Mouse (Mus musculus): Measurements from ENCODE around the gene Pex26. TPM values are rescaled to one million over a fixed set of nuclear protein-coding genes. Genes with fewer than 3 reads are reported as not detected.

Gene Pex26
- polyA plus RNA-seq (2015; fragmentation: Nextera tagmentation; extraction: Ambion mirVana) = 13.5 and 15.6 TPM in 2 replicates

GRCm38 (mm10) chr6:121183414-121184173 lies at the start of gene Pex26:
Gene Pex26 (plus strand): TSS chr6:121183667.
- H3K36me3 ChIP-seq (ENCODE audit: control insufficient read depth, insufficient read depth, low read length) = no peaks in the 10 kb centered on the region
- H3K4me3 ChIP-seq (ENCODE audit: low read length) = peak within 1 kb of the TSS; percentile 74
- peak within 1 kb of the TSS; percentile 79 for H3K9ac ChIP-seq (ENCODE audit: low read depth, low read length)
- H3K4me2 ChIP-seq (ENCODE audit: low read length) = peak within 1 kb of the TSS; percentile 82
- peaks cover 21% of the 10 kb centered on the region for H3K4me1 ChIP-seq (ENCODE audit: control insufficient read depth, insufficient read depth, low read depth, low read length)
- peak within 1 kb of the TSS; percentile 93 for H3K27ac ChIP-seq (ENCODE audit: low read depth, low read length)
- peak; percentile 94 for ATAC-seq
- H3K27me3 ChIP-seq (replicated peaks; ENCODE audit: control insufficient read depth, insufficient read depth, low read length) = no peaks in the 10 kb centered on the region
- no peaks in the 10 kb centered on the region for H3K9me3 ChIP-seq (ENCODE audit: control insufficient read depth, low read length)
- 1% methylated on average over 32 of the region's 32 CpGs for WGBS

DNA sequence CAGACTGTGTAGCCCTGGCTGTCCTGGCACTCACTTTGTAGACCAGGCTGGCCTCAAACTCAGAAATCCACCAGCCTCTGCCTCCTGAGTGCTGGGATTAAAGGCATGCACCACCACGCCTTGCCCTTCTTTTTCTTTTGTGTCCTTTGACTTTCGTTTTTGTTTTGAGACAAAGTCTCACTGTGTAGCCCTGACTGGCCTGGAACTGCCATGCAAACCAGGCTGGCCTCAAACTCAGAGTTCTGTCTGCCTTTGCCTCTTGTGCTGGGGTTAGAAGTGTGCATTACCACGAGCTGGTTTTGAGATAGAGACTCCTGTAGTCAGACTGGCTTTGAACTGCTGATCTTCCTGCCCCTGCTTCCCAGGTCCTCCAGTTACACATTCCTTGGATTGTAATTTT lies 49.2 kb upstream of the Pex26 start:
- Histone ChIP-seq H3K27ac (ENCODE audit: low read depth, low read length) (no peak overlapping the region), H3K4me1 (ENCODE audit: control insufficient read depth, insufficient read depth, low read depth, low read length) (peaks cover 5% of the 10 kb centered on the region), H3K9me3 (ENCODE audit: control insufficient read depth, low read length) (no peaks in the 10 kb centered on the region), H3K36me3 (ENCODE audit: control insufficient read depth, insufficient read depth, low read length) (no peaks in the 10 kb centered on the region), H3K27me3 (replicated peaks; ENCODE audit: control insufficient read depth, insufficient read depth, low read length) (no peaks in the 10 kb centered on the region), H3K9ac (ENCODE audit: low read depth, low read length) (no peak overlapping the region), H3K4me2 (ENCODE audit: low read length) (no peak overlapping the region), H3K4me3 (ENCODE audit: low read length) (no peak overlapping the region)
- no peak for ATAC-seq
- whole genome bisulfite sequencing = 16% methylated on average over 3 of the region's 3 CpGs

GRCm38 (mm10) chr6:121134884-121135283 lies 48.6 kb upstream of the Pex26 start:
- H3K9me3 ChIP-seq (ENCODE audit: control insufficient read depth, low read length) = no peaks in the 10 kb centered on the region
- no peak overlapping the region for H3K4me2 ChIP-seq (ENCODE audit: low read length)
- H3K36me3 ChIP-seq (ENCODE audit: control insufficient read depth, insufficient read depth, low read length) = no peaks in the 10 kb centered on the region
- ATAC-seq = no peak
- H3K4me3 ChIP-seq (ENCODE audit: low read length) = no peak overlapping the region
- no peak overlapping the region for H3K9ac ChIP-seq (ENCODE audit: low read depth, low read length)
- 48% methylated on average over 5 of the region's 5 CpGs for WGBS
- H3K27me3 ChIP-seq (replicated peaks; ENCODE audit: control insufficient read depth, insufficient read depth, low read length) = no peaks in the 10 kb centered on the region
- H3K27ac ChIP-seq (ENCODE audit: low read depth, low read length) = no peak overlapping the region
- peaks cover 5% of the 10 kb centered on the region for H3K4me1 ChIP-seq (ENCODE audit: control insufficient read depth, insufficient read depth, low read depth, low read length)

DNA sequence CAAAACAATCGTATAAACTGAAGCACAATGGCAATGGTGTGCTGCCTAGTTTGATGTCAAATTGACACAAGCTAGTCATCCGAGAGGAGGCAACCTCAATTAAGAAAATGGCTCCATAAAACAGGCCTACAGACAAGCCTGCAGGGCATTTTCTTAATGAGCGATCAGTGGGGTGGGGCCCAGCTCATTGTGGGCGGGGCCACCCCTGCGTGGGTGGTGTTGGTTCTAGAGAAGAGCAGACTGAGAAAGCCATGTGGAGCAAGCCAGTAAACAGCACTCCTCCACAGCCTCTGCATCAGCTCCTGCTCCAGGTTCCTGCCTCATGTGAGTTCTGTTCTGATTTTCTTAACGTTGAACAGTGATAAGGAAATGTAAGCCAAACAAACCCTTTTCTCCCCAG lies 46.2 kb upstream of the Pex26 start:
- Histone ChIP-seq H3K36me3 (ENCODE audit: control insufficient read depth, insufficient read depth, low read length) (no peaks in the 10 kb centered on the region), H3K27ac (ENCODE audit: low read depth, low read length) (no peak overlapping the region), H3K9me3 (ENCODE audit: control insufficient read depth, low read length) (no peaks in the 10 kb centered on the region), H3K4me3 (ENCODE audit: low read length) (no peak overlapping the region), H3K4me1 (ENCODE audit: control insufficient read depth, insufficient read depth, low read depth, low read length) (no peaks in the 10 kb centered on the region), H3K9ac (ENCODE audit: low read depth, low read length) (no peak overlapping the region), H3K27me3 (replicated peaks; ENCODE audit: control insufficient read depth, insufficient read depth, low read length) (no peaks in the 10 kb centered on the region), H3K4me2 (ENCODE audit: low read length) (no peak overlapping the region)
- no peak for ATAC-seq
- WGBS = 62% methylated on average over 6 of the region's 6 CpGs

DNA sequence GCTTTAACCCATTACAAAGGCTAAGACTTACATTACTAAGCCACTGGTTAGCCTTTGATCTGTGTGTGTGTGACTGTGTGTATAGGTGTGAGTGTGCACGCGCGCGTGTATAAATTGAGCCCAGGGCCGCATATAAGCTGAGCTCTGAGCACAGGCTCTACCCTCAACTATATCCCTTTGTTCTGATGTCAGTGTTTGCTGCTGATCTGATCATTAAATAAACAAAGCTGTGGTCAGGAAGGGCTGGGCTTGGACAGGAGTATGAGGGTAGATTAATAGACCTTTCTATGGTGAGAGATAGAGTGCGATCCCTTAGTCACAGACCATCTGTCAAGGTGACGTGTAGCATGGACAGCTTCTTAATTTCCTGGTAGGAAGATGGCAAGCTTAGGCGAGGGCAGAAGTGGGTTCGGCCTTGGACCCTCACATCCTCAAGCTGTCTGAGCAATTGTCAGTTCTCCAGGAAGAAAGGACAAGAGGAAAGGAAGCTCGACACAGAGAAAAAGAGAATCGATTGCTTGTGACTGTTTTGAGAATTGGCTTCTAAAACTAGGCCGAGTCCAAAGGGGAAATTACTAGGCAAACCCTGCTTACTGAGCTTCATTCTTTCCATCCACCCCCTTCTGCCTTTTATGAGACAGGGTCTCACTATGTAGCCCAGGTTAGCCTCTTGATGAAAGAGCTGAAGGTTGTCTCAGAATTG lies 45.0 kb upstream of the Pex26 start:
- no peak overlapping the region for H3K4me3 ChIP-seq (ENCODE audit: low read length)
- no peaks in the 10 kb centered on the region for H3K9me3 ChIP-seq (ENCODE audit: control insufficient read depth, low read length)
- H3K36me3 ChIP-seq (ENCODE audit: control insufficient read depth, insufficient read depth, low read length) = no peaks in the 10 kb centered on the region
- 85% methylated on average over 12 of the region's 12 CpGs for WGBS
- H3K4me1 ChIP-seq (ENCODE audit: control insufficient read depth, insufficient read depth, low read depth, low read length) = no peaks in the 10 kb centered on the region
- no peak overlapping the region for H3K27ac ChIP-seq (ENCODE audit: low read depth, low read length)
- no peak overlapping the region for H3K4me2 ChIP-seq (ENCODE audit: low read length)
- H3K27me3 ChIP-seq (replicated peaks; ENCODE audit: control insufficient read depth, insufficient read depth, low read length) = no peaks in the 10 kb centered on the region
- ATAC-seq = 0 out of 2 replicates have a peak, but pooled peaks have one; percentile 27
- no peak overlapping the region for H3K9ac ChIP-seq (ENCODE audit: low read depth, low read length)

DNA sequence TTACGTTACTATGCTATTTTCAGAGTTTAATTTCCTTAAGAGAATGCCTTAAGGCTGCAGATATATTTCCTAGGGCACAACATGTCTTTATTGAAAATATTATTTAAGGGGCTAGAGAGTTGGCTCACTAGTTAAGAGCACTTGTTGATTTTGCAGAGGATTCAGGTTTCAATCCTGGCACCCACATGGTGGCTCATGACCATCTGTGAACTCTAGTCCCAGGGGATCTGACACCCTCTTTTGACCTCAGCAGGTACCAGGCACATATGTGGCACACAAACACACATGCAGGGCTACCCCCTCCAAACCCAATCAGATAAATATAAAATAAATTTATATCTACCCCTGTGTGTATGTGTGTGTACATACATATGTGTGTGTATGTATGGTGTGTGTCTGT lies 44.2 kb upstream of the Pex26 start:
- Histone ChIP-seq H3K4me3 (ENCODE audit: low read length) (no peak overlapping the region), H3K27me3 (replicated peaks; ENCODE audit: control insufficient read depth, insufficient read depth, low read length) (no peaks in the 10 kb centered on the region), H3K27ac (ENCODE audit: low read depth, low read length) (no peak overlapping the region), H3K9me3 (ENCODE audit: control insufficient read depth, low read length) (no peaks in the 10 kb centered on the region), H3K36me3 (ENCODE audit: control insufficient read depth, insufficient read depth, low read length) (no peaks in the 10 kb centered on the region), H3K9ac (ENCODE audit: low read depth, low read length) (no peak overlapping the region), H3K4me2 (ENCODE audit: low read length) (no peak overlapping the region), H3K4me1 (ENCODE audit: control insufficient read depth, insufficient read depth, low read depth, low read length) (no peaks in the 10 kb centered on the region; the same call in 1 of the 2 replicates)
- WGBS = 76% methylated on average over 1 of the region's 1 CpGs
- no peak for ATAC-seq

GRCm38 (mm10) chr6:121142298-121142697 lies 41.2 kb upstream of the Pex26 start:
- Histone ChIP-seq H3K36me3 (ENCODE audit: control insufficient read depth, insufficient read depth, low read length) (no peaks in the 10 kb centered on the region), H3K9me3 (ENCODE audit: control insufficient read depth, low read length) (no peaks in the 10 kb centered on the region), H3K27ac (ENCODE audit: low read depth, low read length) (no peak overlapping the region), H3K4me1 (ENCODE audit: control insufficient read depth, insufficient read depth, low read depth, low read length) (no peaks in the 10 kb centered on the region; the same call in 1 of the 2 replicates), H3K4me2 (ENCODE audit: low read length) (no peak overlapping the region), H3K4me3 (ENCODE audit: low read length) (no peak overlapping the region), H3K9ac (ENCODE audit: low read depth, low read length) (no peak overlapping the region), H3K27me3 (replicated peaks; ENCODE audit: control insufficient read depth, insufficient read depth, low read length) (no peaks in the 10 kb centered on the region)
- ATAC-seq = no peak
- WGBS = 76% methylated on average over 7 of the region's 7 CpGs

- no peak overlapping the region for H3K4me3 ChIP-seq (ENCODE audit: low read length)
- ATAC-seq = no peak
- H3K4me2 ChIP-seq (ENCODE audit: low read length) = no peak overlapping the region
- H3K9ac ChIP-seq (ENCODE audit: low read depth, low read length) = no peak overlapping the region
- H3K4me1 ChIP-seq (ENCODE audit: control insufficient read depth, insufficient read depth, low read depth, low read length) = no peaks in the 10 kb centered on the region; the same call in 1 of the 2 replicates
- WGBS = 89% methylated on average over 8 of the region's 8 CpGs
- no peaks in the 10 kb centered on the region for H3K9me3 ChIP-seq (ENCODE audit: control insufficient read depth, low read length)
- H3K27ac ChIP-seq (ENCODE audit: low read depth, low read length) = no peak overlapping the region
- H3K36me3 ChIP-seq (ENCODE audit: control insufficient read depth, insufficient read depth, low read length) = no peaks in the 10 kb centered on the region
- H3K27me3 ChIP-seq (replicated peaks; ENCODE audit: control insufficient read depth, insufficient read depth, low read length) = no peaks in the 10 kb centered on the region
Measured at GRCm38 (mm10) chr6:121143439-121143838, 40.0 kb upstream of the Pex26 start.

GRCm38 (mm10) chr6:121144066-121144465 lies 39.4 kb upstream of the Pex26 start:
- H3K4me3 ChIP-seq (ENCODE audit: low read length) = no peak overlapping the region

More at GRCm38 (mm10) chr6:121144066-121144465, 39.4 kb upstream of the Pex26 start:
- Histone ChIP-seq H3K9ac (ENCODE audit: low read depth, low read length) (no peak overlapping the region), H3K27ac (ENCODE audit: low read depth, low read length) (no peak overlapping the region), H3K4me1 (ENCODE audit: control insufficient read depth, insufficient read depth, low read depth, low read length) (no peaks in the 10 kb centered on the region; the same call in 1 of the 2 replicates), H3K9me3 (ENCODE audit: control insufficient read depth, low read length) (no peaks in the 10 kb centered on the region), H3K4me2 (ENCODE audit: low read length) (no peak overlapping the region), H3K36me3 (ENCODE audit: control insufficient read depth, insufficient read depth, low read length) (no peaks in the 10 kb centered on the region), H3K27me3 (replicated peaks; ENCODE audit: control insufficient read depth, insufficient read depth, low read length) (no peaks in the 10 kb centered on the region)
- ATAC-seq = peak; percentile 81; the same call in 1 of the 2 replicates
- 60% methylated on average over 4 of the region's 4 CpGs for WGBS

Data from hindbrain, embryonic 16.5 days (tissue).